Mouse (Mus musculus) bone marrow macrophage, adult 2 months (primary cell): ENCODE measurements around the gene Saxo1.

Source experiments
- CTCF ChIP-seq: IDR thresholded peaks from 2 replicates; pipeline ENCODE4 v1.5.1; 2012; ENCODE audit warnings: low read depth, mild to moderate bottlenecking, low read length, moderate library complexity
- POLR2A ChIP-seq: IDR thresholded peaks from 2 replicates; pipeline ENCODE4 v1.6.1; 2012; ENCODE audit warnings: mild to moderate bottlenecking, low read depth, low read length, borderline replicate concordance

GRCm38 (mm10) chr4:86527162-86528136, 30.7 kb downstream of the Saxo1 start:
- TF ChIP-seq CTCF = no peak
- no peak for TF ChIP-seq POLR2A
